Comparison of ENCODE assay signal across 8 mouse cellular contexts in the genomic region with DNA sequence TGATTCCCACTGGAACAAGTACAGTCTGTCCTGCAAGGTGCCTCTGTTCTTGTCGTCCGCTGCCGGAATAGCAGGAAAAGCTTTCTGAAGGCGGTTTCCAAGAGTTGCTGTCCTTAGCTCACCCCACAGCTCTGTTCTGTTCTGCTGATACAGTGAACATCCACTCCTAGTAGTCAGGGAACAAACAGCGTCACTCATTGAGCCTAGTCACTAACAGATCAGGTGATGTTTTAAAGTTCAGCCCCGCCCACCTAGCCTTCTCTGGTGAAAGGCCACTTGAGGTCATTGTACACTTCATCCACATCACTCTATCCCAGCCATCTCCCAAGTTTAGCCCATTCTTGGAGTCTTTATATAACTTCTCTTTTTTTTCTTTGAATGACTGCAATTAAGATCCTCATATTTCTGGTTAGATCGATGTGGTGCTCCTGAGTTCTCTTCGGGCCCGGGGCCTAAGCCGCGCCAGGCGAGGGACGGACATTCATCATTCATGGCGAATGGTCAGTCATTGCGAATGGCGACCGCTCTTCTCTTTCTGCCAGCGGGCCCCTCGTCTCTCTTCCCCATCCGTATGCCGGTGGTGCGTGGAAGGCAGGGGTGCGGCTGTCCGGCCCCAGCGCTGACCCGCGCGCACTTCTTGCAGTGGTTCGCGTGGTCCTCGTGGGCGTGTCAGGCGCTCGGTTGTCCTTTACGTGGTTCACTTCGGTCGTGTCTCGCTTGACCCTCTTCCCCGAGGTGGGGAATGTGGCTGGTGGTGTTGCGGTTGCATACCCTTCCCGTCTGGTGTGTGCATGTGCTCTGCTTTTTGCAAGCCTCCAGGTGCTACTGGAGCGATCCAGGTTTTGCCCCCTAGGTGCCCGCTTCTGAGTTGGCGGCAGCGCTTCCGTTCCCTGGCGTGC. TPM values are rescaled to one million over a fixed set of nuclear protein-coding genes. Genes with fewer than 3 reads are reported as not detected.
A peak's percentile ranks its signal among the peaks of the same experiment; 100 is the strongest.
DNase-seq lines count a peak whose midpoint lies in the region; ATAC-seq and TF ChIP-seq lines count a peak whose summit lies in the region.

No protein-coding gene starts in this region.

- no peak for TF ChIP-seq EP300 in MEL (IDR thresholded peaks at IDR 0.05; ENCODE audit: low read depth in 1 of 2, low read length in 2 of 2)

- H3K27ac ChIP-seq in MEL (ENCODE audit: control insufficient read depth, low read depth, low read length) = no peak overlapping the region
- H3K27ac ChIP-seq in hindbrain, embryonic 16.5 days (ENCODE audit: low read depth, low read length) = no peak overlapping the region
- H3K27ac ChIP-seq in stomach, embryonic 15.5 days = no peak overlapping the region

- no peak overlapping the region for H3K4me3 ChIP-seq in MEL (ENCODE audit: control insufficient read depth in 1 of 2, insufficient read depth in 1 of 2, low read depth in 2 of 2, low read length in 2 of 2)
- peak overlapping the region; percentile 53 for H3K4me3 ChIP-seq in hindbrain, embryonic 16.5 days (ENCODE audit: low read length)
- H3K4me3 ChIP-seq in stomach, embryonic 15.5 days (replicated peaks) = peak overlapping the region; percentile 43

- no peak for TF ChIP-seq POLR2A in MEL (IDR thresholded peaks at IDR 0.05; ENCODE audit: control insufficient read depth in 1 of 2, insufficient read depth in 1 of 2, low read depth in 1 of 2, low read length in 2 of 2, poor library complexity in 1 of 2)

- no peaks in the 10 kb centered on the region for H3K36me3 ChIP-seq in MEL (ENCODE audit: control insufficient read depth in 1 of 2, insufficient read depth in 2 of 2, low read length in 2 of 2)
- no peaks in the 10 kb centered on the region for H3K36me3 ChIP-seq in hindbrain, embryonic 16.5 days (ENCODE audit: control insufficient read depth, insufficient read depth, low read length)
- H3K36me3 ChIP-seq in stomach, embryonic 15.5 days = no peaks in the 10 kb centered on the region

- no peak overlapping the region for H3K9ac ChIP-seq in MEL (ENCODE audit: control insufficient read depth, low read depth, low read length, poor library complexity, severe bottlenecking)
- peak overlapping the region; percentile 67 for H3K9ac ChIP-seq in hindbrain, embryonic 16.5 days (ENCODE audit: low read depth, low read length)
- no peak overlapping the region for H3K9ac ChIP-seq in stomach, embryonic 15.5 days

- no peaks in the 10 kb centered on the region for H3K9me3 ChIP-seq in MEL (replicated peaks; ENCODE audit: insufficient read depth, low read length)
- H3K9me3 ChIP-seq in hindbrain, embryonic 16.5 days (ENCODE audit: control insufficient read depth, low read length) = no peaks in the 10 kb centered on the region
- H3K9me3 ChIP-seq in stomach, embryonic 15.5 days = no peaks in the 10 kb centered on the region

- H3K79me2 ChIP-seq in MEL (ENCODE audit: control insufficient read depth, insufficient read depth, low read length, poor library complexity) = no peaks in the 10 kb centered on the region

- peak overlapping the region; percentile 92 for H3K4me2 ChIP-seq in hindbrain, embryonic 16.5 days (ENCODE audit: low read length)
- peak overlapping the region; percentile 94 for H3K4me2 ChIP-seq in stomach, embryonic 15.5 days

- ATAC-seq in hindbrain, embryonic 16.5 days = peak; percentile 82
- peak; percentile 34; the same call in 1 of the 2 replicates for ATAC-seq in megakaryocyte-erythroid progenitor cell, adult 5-6 weeks (replicated peaks; ENCODE audit: low FRiP score, low TSS enrichment, poor library complexity, severe bottlenecking)
- no peak for ATAC-seq in stomach, embryonic 15.5 days (ENCODE audit: insufficient read depth, low FRiP score, low read depth)

- DNase-seq in MEL (ENCODE audit: low read depth, low spot score) = peak; percentile 10
- DNase-seq in cerebellum, postnatal 36 days = peak; percentile 20
- DNase-seq in gastrocnemius, adult 8-10 months (ENCODE audit: low spot score in 2 of 2) = peak; percentile 52 to 68
- DNase-seq in left cerebral cortex, adult 8-10 months (ENCODE audit: low spot score in 2 of 2) = peak; percentile 16 to 43
- DNase-seq in ovary, postnatal 10 days (ENCODE audit: low spot score) = no peak

- no peak for TF ChIP-seq CTCF in MEL (IDR thresholded peaks at IDR 0.05 in 2 of 3, conservative IDR thresholded peaks at IDR 0.05 in 1 of 3; ENCODE audit: control insufficient read depth in 1 of 3, insufficient read depth in 1 of 3, low read depth in 2 of 3, low read length in 3 of 3, poor library complexity in 1 of 3, severe bottlenecking in 1 of 3)

- no peaks in the 10 kb centered on the region; a peak in 1 of 4 replicates for H3K27me3 ChIP-seq in MEL (ENCODE audit: control insufficient read depth in 1 of 2, insufficient read depth in 2 of 2, low read length in 2 of 2)
- H3K27me3 ChIP-seq in hindbrain, embryonic 16.5 days (replicated peaks; ENCODE audit: control insufficient read depth, insufficient read depth, low read length) = no peaks in the 10 kb centered on the region
- H3K27me3 ChIP-seq in stomach, embryonic 15.5 days (replicated peaks) = no peaks in the 10 kb centered on the region

- H3K4me1 ChIP-seq in MEL (ENCODE audit: control insufficient read depth in 1 of 2, insufficient read depth in 2 of 2, low read length in 2 of 2) = no peaks in the 10 kb centered on the region
- H3K4me1 ChIP-seq in hindbrain, embryonic 16.5 days (ENCODE audit: control insufficient read depth, insufficient read depth, low read depth, low read length) = peaks cover 6% of the 10 kb centered on the region; the same call in 1 of the 2 replicates
- H3K4me1 ChIP-seq in stomach, embryonic 15.5 days = no peaks in the 10 kb centered on the region

- TF ChIP-seq RAD21 in MEL (IDR thresholded peaks at IDR 0.05; ENCODE audit: low read depth, low read length) = no peak

- 20% methylated on average over 47 of the region's 47 CpGs for WGBS in hindbrain, embryonic 16.5 days
- 12% methylated on average over 47 of the region's 47 CpGs for WGBS in stomach, embryonic 15.5 days

TF ChIP-seq in MEL, 35 proteins besides CTCF, POLR2A, EP300 and RAD21:
- TF ChIP-seq NELFE (IDR thresholded peaks at IDR 0.05; ENCODE audit: low read depth, low read length) (no peak), MYB (IDR thresholded peaks at IDR 0.05; ENCODE audit: low read depth, low read length) (no peak)

RNA-seq across cellular contexts. Expression of a gene that starts 20.2 kb away (rescaled TPM):
- total RNA-seq in MEL (2012; rRNA removed) = not detected in 2 replicates
- not detected for polyA plus RNA-seq in MEL (2012; ENCODE audit: insufficient read depth in 1 of 2, insufficient read length in 2 of 2, low read depth in 1 of 2, low replicate concordance in 2 of 2, missing spikeins in 1 of 2)
- 10 to 100 TPM in 2 of 4 experiments, 1 to 10 TPM in 2; 4.6 to 24.6 (median 8.0) TPM for total RNA-seq in gastrocnemius, adult 8-10 months (2022)
- polyA plus RNA-seq in hindbrain, embryonic 16.5 days (2015; fragmentation: Nextera tagmentation; extraction: Ambion mirVana) = 0.19 TPM in 1 of 2 replicates, not detected in the other
- total RNA-seq in left cerebral cortex, adult 8-10 months (2022) = under 1 TPM in 1 of 4 experiments, not detected in 3; 0.21 TPM
- not detected in 2 replicates for total RNA-seq in megakaryocyte-erythroid progenitor cell, adult 5-6 weeks (2014; fragmentation: Nextera tagmentation)
- total RNA-seq in megakaryocyte-erythroid progenitor cell, adult 5-6 weeks (2017) = not detected in 2 replicates
- polyA plus RNA-seq in stomach, embryonic 15.5 days (2015; fragmentation: Nextera tagmentation; extraction: Ambion mirVana) = 0.06 TPM in 1 of 2 replicates, not detected in the other

RNA-seq across cellular contexts. Expression of a gene that starts 51.0 kb away (rescaled TPM):
- total RNA-seq in MEL (2012; rRNA removed) = 8.0 and 8.2 TPM in 2 replicates
- polyA plus RNA-seq in MEL (2012; ENCODE audit: insufficient read depth in 1 of 2, insufficient read length in 2 of 2, low read depth in 1 of 2, low replicate concordance in 2 of 2, missing spikeins in 1 of 2) = 1 to 10 TPM in 1 of 2 experiments, not detected in 1; 8.5 TPM
- 10 to 100 TPM in 3 of 4 experiments, 1 to 10 TPM in 1; 9.1 to 16.4 (median 13.7) TPM for total RNA-seq in gastrocnemius, adult 8-10 months (2022)
- 22.0 and 25.0 TPM in 2 replicates for polyA plus RNA-seq in hindbrain, embryonic 16.5 days (2015; fragmentation: Nextera tagmentation; extraction: Ambion mirVana)
- total RNA-seq in left cerebral cortex, adult 8-10 months (2022) = 10 to 100 TPM; 20.8 to 24.0 (median 22.3) TPM
- total RNA-seq in megakaryocyte-erythroid progenitor cell, adult 5-6 weeks (2014; fragmentation: Nextera tagmentation) = 16.9 and 19.3 TPM in 2 replicates
- 16.0 and 18.5 TPM in 2 replicates for total RNA-seq in megakaryocyte-erythroid progenitor cell, adult 5-6 weeks (2017)
- polyA plus RNA-seq in stomach, embryonic 15.5 days (2015; fragmentation: Nextera tagmentation; extraction: Ambion mirVana) = 20.5 and 21.6 TPM in 2 replicates

Comparison
In these comparisons a context has a peak if more than half of its experiments do, and no peak if none do; other contexts are left out.
1. H3K4me3 ChIP-seq: peak in hindbrain, embryonic 16.5 days (single experiment) and stomach, embryonic 15.5 days (single experiment); none in MEL (0 of 2).